Mouse (Mus musculus) hindbrain, embryonic 14.5 days (tissue): ENCODE data around the gene Nacc1. TPM values are rescaled to one million over a fixed set of nuclear protein-coding genes. Genes with fewer than 3 reads are reported as not detected.
A peak's percentile ranks its signal among the peaks of the same experiment; 100 is the strongest.

ENCODE experiments used
- ATAC-seq: fragments of 200-750 bp; cut with Nextera tagmentation; 2 replicates; pipeline ENCODE4 v1.8.0; 2017; ENCODE audit warnings: moderate number of reproducible peaks, mild to moderate bottlenecking, moderate TSS enrichment, moderate library complexity; ENCODE audit not compliant: low FRiP score
- DNase-seq: peaks from one replicate; pipeline ENCODE4 v3.0.0-alpha.2; 2015; ENCODE audit warnings: low spot score
- H3K27ac ChIP-seq: fragments of 300-500 bp; sonication (generic); 2 replicates; pipeline ENCODE4 v1.5.1; 2014; ENCODE audit warnings: mild to moderate bottlenecking, moderate library complexity
- H3K27me3 ChIP-seq: fragments of 300-500 bp; sonication (generic); 2 replicates; pipeline ENCODE4 v1.6.1; 2014; ENCODE audit warnings: mild to moderate bottlenecking, low read length, mixed read lengths; ENCODE audit not compliant: control insufficient read depth, insufficient read depth
- H3K36me3 ChIP-seq: fragments of 300-500 bp; sonication (generic); replicated peaks from 2 replicates; pipeline ENCODE4 v1.6.1; 2014; ENCODE audit not compliant: control insufficient read depth, insufficient read depth
- H3K4me1 ChIP-seq: fragments of 300-500 bp; sonication (generic); replicated peaks from 2 replicates; pipeline ENCODE4 v1.6.1; 2014; ENCODE audit warnings: antibody characterized with exemption, low read length, mixed read lengths; ENCODE audit not compliant: control insufficient read depth, insufficient read depth
- H3K4me2 ChIP-seq: fragments of 300-500 bp; sonication (generic); replicated peaks from 2 replicates; pipeline ENCODE4 v1.6.1; 2014; ENCODE audit warnings: mild to moderate bottlenecking, moderate library complexity
- H3K4me3 ChIP-seq: fragments of 300-500 bp; sonication (generic); replicated peaks from 2 replicates; pipeline ENCODE4 v1.5.1; 2014; ENCODE audit warnings: mild to moderate bottlenecking, low read length
- H3K9ac ChIP-seq: fragments of 300-500 bp; sonication (generic); 2 replicates; pipeline ENCODE4 v1.6.1; 2014
- H3K9me3 ChIP-seq: fragments of 300-500 bp; sonication (generic); 2 replicates; pipeline ENCODE4 v1.6.1; 2016; ENCODE audit warnings: low read length; ENCODE audit not compliant: control insufficient read depth
- WGBS: fragments of 180-500 bp; shearing (Covaris S2); extraction: QIAGEN DNeasy Blood & Tissue Kit; methylation state at CpG from one replicate; pipeline ENCODE4 v1.1.7; 2014; 5-methylcytosine and 5-hydroxymethylcytosine counted together
- polyA plus RNA-seq: library from polyadenylated mRNA; unstranded; fragments of >200 nt; fragmentation: Nextera tagmentation; extraction: Ambion mirVana; gene quantifications from 2 replicates; pipeline ENCODE4 v1.2.1, GENCODE M21; 2014

Nacc1 gene
- polyA plus RNA-seq, 1 experiment from 2014 or later: 18.1 TPM

DNA sequence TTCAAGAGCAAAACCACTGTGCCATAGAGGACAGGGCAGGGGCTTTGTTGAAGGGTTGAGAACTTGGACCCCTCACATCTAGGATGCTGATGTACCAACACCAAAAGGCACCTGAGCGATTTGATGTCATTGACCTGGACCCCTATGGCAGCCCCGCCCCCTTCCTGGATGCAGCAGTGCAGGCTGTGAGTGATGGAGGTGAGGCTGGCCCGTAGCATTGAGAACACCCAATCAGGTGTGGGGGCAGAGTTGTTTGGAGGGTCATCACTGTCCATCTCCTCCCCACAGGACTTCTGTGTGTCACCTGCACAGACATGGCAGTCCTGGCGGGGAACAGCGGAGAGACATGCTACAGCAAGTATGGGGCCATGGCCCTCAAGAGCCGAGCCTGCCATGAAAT is 7.5 kb upstream of the Nacc1 start:
- ATAC-seq (no peak), DNase-seq (no peak)
- no peak overlapping the region for H3K9ac ChIP-seq
- H3K9me3 ChIP-seq: no peaks in the 10 kb centered on the region
- no peak overlapping the region for H3K27ac ChIP-seq
- no peak overlapping the region for H3K4me3 ChIP-seq
- no peaks in the 10 kb centered on the region for H3K27me3 ChIP-seq
- H3K36me3 ChIP-seq: peaks cover 76% of the 10 kb centered on the region
- H3K4me2 ChIP-seq: no peak overlapping the region
- peaks cover 2% of the 10 kb centered on the region; the same call in 1 of the 2 replicates for H3K4me1 ChIP-seq
- 94% methylated on average over 6 of the region's 6 CpGs for WGBS

DNA sequence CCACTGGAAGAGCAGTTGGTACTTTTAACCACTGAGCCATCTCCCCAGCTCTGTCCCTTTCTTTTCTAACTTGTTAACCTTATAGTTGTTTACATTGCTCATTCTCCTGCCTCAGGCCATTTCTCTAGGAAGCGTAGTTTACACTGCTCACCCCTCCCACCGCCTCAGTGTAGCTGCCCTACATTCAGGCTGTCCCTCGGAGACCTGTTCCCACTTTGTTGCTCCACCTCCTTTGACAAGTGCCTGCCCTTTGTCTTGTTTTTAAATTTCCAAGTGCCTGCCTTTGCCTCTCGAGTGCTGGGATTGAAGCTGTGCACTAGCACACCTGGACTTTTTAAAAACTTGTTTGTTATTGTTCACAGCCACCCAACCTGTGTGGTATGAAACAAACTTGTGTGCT is 5.7 kb upstream of the Nacc1 start:
- ATAC-seq (no peak), DNase-seq (no peak)
- Histone ChIP-seq H3K4me2 (no peak overlapping the region), H3K9me3 (no peaks in the 10 kb centered on the region), H3K4me3 (no peak overlapping the region), H3K9ac (no peak overlapping the region), H3K27ac (no peak overlapping the region), H3K4me1 (peaks cover 13% of the 10 kb centered on the region; the same call in 1 of the 2 replicates), H3K36me3 (peaks cover 63% of the 10 kb centered on the region), H3K27me3 (no peaks in the 10 kb centered on the region)
- 82% methylated on average over 4 of the region's 4 CpGs for WGBS

DNA sequence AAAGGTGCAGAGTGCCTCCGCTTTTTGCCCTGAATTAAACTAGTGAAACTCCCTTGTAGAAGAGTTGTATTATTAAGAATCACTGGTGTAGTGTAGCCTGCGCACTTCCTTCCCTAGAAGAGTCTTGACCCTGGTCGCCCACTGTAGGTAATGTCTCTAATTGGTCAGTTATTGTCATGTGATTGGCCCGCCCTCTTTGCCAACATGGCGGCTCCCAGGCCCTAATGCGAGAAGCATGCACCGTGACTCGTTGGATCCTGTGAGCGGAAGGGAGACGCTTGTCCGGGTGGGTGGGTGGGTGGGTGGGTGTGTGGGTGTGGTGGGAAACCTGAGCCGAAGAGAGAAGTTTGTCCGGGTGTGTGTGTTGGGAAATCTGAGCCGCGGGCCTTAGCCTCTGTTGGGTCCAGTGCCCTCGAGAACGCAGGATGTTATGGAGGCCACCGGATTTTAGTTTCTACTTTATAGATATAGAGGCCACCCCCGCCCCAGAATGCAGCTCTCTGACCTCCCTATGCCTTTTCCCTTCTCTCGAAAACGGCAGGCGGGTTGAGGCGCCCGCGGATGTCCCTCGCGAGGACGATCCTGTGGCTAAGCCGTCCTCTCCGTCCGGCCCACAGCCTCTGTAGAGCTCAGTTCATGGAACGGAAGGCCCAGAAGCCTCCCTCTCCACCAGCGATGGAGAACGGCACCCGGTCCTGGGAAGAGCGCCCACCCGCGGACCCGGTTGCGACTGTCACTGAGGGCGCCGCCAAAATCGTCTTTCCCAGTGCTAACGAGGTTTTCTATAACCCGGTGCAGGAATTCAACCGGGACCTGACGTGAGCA is 1.6 kb upstream of the Nacc1 start:
- Histone ChIP-seq H3K27ac (no peak overlapping the region; the same call in 1 of the 2 replicates), H3K9ac (peak overlapping the region; percentile 69), H3K9me3 (no peaks in the 10 kb centered on the region), H3K4me3 (peak overlapping the region; percentile 67), H3K36me3 (peaks cover 24% of the 10 kb centered on the region), H3K27me3 (no peaks in the 10 kb centered on the region), H3K4me1 (peaks cover 41% of the 10 kb centered on the region), H3K4me2 (peak overlapping the region; percentile 94)
- peak; percentile 85 for DNase-seq
- peak; percentile 89 for ATAC-seq
- WGBS: under 1% methylated on average over 47 of the region's 47 CpGs

DNA sequence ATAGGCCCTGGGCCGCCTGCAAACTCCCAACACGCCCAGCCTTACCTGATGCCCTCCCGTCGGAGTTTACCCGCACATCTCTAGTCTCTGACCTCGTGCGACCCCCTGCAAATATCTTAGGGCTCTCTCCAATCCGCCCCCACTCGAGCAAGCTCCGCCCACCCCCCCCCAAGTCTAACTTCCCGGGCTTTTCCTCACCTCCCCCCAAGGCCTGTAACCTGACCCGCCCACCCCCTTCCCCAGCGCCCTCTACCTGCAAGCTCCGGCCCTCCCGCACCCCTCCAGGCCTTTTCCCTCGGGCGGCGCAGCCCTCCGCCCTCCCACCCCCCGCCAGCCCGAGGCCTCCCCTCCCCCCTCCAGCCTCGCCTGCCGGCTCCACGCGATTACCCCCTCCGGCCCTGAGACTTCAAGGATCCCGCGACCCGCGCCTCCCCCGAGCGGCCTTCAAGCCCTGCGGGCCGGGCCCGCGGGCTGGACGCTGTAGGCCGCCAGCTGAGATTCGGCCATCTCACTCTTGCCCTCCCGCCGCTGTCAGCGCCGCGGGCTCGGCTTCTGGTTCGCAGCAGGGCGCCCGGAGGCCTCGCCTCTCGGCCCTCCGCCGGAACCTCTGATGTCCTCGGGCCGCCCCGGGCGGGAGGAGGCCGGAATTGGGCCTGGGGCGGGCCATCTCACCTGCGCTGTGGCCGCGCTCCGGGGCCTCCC is 508 bp downstream of the Nacc1 start:
- H3K36me3 ChIP-seq: peaks cover 9% of the 10 kb centered on the region
- peaks cover 41% of the 10 kb centered on the region for H3K4me1 ChIP-seq
- H3K27ac ChIP-seq: peak overlapping the region; percentile 91
- H3K9ac ChIP-seq: peak overlapping the region; percentile 100
- ATAC-seq (peak; percentile 7; the same call in 1 of the 2 replicates), DNase-seq (no peak)
- WGBS: under 1% methylated on average over 58 of the region's 62 CpGs
- no peaks in the 10 kb centered on the region for H3K9me3 ChIP-seq
- H3K4me3 ChIP-seq: peak overlapping the region; percentile 100
- peak overlapping the region; percentile 94 for H3K4me2 ChIP-seq
- H3K27me3 ChIP-seq: no peaks in the 10 kb centered on the region

DNA sequence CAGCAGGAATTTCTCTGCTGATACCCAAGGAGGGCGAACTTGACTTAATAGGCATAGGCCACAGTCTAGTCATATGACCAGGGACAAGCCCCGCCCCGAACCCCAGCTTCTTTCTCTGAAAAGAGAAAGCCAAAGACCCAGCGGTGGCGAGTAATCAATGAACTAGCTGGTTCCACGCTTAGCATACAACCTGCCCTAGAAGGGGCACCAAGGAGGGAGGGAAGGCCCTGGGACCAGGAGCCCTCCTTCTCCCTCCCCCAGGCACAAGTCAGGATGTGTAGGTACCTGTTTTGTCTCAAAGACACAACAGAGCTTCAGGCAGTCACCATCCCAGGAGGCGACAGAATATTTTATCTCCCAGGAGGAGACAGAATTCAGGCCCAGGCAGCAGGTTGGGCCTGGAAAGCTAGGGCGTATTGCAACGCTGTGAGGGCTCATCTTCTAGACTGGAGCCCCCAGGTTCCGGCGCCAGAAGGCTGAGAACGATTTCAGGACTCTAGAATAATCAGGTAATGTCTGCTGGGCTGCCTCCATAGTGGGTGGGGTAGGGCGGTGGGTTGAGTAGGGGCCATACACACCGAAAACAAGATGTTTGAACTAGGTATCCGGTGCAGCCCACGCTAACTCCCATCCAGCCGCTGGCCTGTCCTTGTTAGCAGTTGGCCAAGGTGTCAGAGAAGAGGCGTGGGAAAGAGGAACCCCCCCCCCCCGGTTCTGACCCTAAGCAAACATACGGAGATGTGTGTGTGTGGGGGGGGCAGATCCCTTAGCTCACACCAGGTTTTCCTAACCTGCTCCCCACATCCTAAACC is 1.3 kb downstream of the Nacc1 start, which contains the start of gene Trmt1:
TSS of gene Trmt1 (plus strand) at position 117 of the 812 bp plus-strand sequence.
- Histone ChIP-seq H3K4me2 (peak within 1 kb of the TSS; percentile 94), H3K4me3 (peak within 1 kb of the TSS; percentile 100), H3K9me3 (no peaks in the 10 kb centered on the region), H3K36me3 (peaks cover 8% of the 10 kb centered on the region; the same call in 1 of the 2 replicates), H3K27me3 (no peaks in the 10 kb centered on the region), H3K9ac (peak within 1 kb of the TSS; percentile 100), H3K4me1 (peaks cover 41% of the 10 kb centered on the region), H3K27ac (peak within 1 kb of the TSS; percentile 91)
- WGBS: 12% methylated on average over 20 of the region's 20 CpGs
- ATAC-seq (no peak), DNase-seq (no peak)

DNA sequence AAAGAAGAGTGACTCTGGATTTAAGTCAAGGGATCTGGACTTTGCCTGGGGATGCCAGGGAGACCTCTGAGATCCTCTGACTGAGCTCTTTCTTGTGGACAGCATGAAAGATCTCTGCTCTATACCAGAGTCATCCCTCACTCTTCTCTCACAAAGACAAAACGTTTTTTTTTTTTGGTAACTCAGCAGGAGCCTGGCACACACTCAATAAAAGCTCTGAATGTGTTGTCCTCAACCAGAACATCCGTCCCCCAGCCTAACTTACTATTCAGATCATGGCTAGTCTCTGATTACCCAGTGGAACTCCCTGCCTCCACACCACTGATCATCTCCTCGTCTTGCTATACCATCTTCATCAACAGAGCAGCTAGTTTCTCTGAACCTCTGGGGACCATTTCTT is 3.1 kb downstream of the Nacc1 start:
- H3K4me3 ChIP-seq: no peak overlapping the region
- H3K9me3 ChIP-seq: no peaks in the 10 kb centered on the region
- no peak overlapping the region for H3K27ac ChIP-seq
- DNase-seq: no peak
- peaks cover 8% of the 10 kb centered on the region; the same call in 1 of the 2 replicates for H3K36me3 ChIP-seq
- H3K4me1 ChIP-seq: peaks cover 34% of the 10 kb centered on the region
- 22% methylated on average over 3 of the region's 3 CpGs for WGBS
- H3K4me2 ChIP-seq: no peak overlapping the region
- H3K27me3 ChIP-seq: no peaks in the 10 kb centered on the region
- H3K9ac ChIP-seq: no peak overlapping the region
- ATAC-seq: no peak

DNA sequence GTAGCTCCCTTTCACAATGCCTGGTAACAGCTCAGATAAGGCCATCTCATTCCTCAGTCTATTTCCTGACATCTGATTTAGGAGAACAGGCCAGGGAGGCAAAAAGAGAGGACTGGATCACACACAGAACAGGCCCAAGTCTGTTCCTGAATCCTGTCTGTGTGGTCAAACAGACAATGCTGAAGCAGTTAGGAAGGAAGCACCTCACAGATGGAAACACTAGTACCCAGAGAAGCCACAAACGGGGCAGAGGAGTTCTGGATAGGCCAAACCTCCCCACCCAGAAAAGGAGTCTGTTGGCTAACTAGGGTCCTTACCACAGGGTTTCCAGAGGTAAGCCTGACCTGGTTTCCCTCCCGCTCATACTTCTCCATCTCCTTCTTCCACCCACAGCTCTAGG is 5.4 kb downstream of the Nacc1 start:
- no peak overlapping the region for H3K4me2 ChIP-seq
- H3K36me3 ChIP-seq: peaks cover 8% of the 10 kb centered on the region; the same call in 1 of the 2 replicates
- H3K27me3 ChIP-seq: no peaks in the 10 kb centered on the region
- no peak overlapping the region for H3K4me3 ChIP-seq
- no peaks in the 10 kb centered on the region for H3K9me3 ChIP-seq
- H3K9ac ChIP-seq: no peak overlapping the region
- ATAC-seq: no peak
- 82% methylated on average over 2 of the region's 2 CpGs for WGBS
- no peak for DNase-seq
- no peak overlapping the region for H3K27ac ChIP-seq
- peaks cover 23% of the 10 kb centered on the region for H3K4me1 ChIP-seq

DNA sequence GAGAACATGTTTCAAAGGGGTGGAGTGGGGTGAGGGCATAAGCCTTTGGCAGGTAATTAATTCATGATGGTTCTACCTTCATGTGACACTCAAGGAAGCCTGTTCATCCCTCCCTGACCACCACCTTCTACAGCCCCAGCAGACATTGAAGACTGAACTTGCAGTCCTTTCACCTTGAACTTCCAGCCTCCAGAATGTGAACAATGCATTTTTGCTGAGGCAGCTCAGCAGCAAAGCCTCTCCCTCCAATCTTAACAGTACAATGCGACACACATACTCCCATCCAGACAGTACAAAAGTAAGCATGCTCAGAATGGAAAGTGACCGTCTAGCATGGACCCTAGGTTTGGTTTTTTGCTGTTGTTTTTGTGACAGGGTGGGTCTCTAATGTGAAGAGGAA is 6.2 kb downstream of the Nacc1 start:
- Histone ChIP-seq H3K27ac (no peak overlapping the region), H3K36me3 (peaks cover 14% of the 10 kb centered on the region), H3K9me3 (no peaks in the 10 kb centered on the region), H3K4me2 (no peak overlapping the region), H3K9ac (no peak overlapping the region), H3K4me1 (peaks cover 19% of the 10 kb centered on the region), H3K4me3 (no peak overlapping the region), H3K27me3 (no peaks in the 10 kb centered on the region)
- WGBS: 90% methylated on average over 2 of the region's 2 CpGs
- DNase-seq: no peak
- no peak for ATAC-seq

DNA sequence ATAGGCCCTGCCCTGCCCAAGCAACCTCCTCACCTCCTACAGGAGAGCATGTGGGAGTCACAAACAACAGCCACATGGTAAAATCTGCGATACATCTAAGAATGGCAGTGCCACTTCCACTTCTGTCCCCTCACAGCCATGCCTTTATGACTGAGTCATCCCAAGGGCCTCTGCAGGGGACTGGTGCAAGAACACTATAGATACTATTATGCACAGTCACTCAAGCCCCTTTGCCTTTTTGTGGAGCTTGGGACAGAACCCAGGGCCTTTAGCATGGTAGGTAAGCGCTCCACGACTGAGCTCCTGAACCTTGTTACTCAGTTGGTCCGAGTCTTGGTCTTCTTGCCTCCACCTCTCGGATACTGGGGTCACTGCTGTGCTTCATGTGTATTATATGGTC is 10.4 kb downstream of the Nacc1 start:
- Histone ChIP-seq H3K36me3 (peaks cover 49% of the 10 kb centered on the region), H3K9ac (no peak overlapping the region), H3K4me2 (no peak overlapping the region), H3K4me3 (no peak overlapping the region), H3K27me3 (no peaks in the 10 kb centered on the region), H3K27ac (no peak overlapping the region), H3K9me3 (no peaks in the 10 kb centered on the region), H3K4me1 (no peaks in the 10 kb centered on the region)
- 94% methylated on average over 5 of the region's 5 CpGs for WGBS
- ATAC-seq: no peak
- DNase-seq: no peak
